Mouse (Mus musculus): ENCODE measurements at regions not wholly inside any gene's neighbourhood (a gene's known extent, or its start where the extent isn't known, plus 50 kb on each side); places are given as distances from the start of the nearest gene placed in this dataset.

DNA sequence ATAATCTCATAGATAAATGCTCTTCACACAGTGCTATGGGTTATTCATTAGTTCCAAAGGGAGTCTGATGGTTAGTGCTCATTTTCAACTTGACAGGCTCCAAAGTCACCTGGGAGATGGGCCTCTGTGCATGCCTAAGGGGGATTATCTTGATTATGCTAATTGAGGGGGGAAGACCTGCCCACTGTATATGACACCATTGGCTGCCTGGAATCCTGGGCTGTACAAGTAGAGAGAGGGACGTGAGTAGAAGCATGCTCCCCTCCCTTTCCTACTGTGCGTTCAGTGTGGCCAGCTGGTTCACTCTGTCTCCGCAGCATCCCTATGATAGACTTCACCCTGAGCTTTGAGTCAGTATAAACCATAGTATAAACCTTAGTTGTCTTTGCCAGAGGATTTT lies 300.8 kb downstream of the Gpat3 start:
- no peak for DNase-seq (ENCODE audit: low spot score)

GRCm38 (mm10) chr5:101124941-101125453 lies 279.5 kb downstream of the Gpat3 start:
- DNase-seq (ENCODE audit: low spot score) = no peak

GRCm38 (mm10) chr5:101122914-101123313 lies 277.4 kb downstream of the Gpat3 start:
- DNase-seq (ENCODE audit: low spot score) = no peak

DNA sequence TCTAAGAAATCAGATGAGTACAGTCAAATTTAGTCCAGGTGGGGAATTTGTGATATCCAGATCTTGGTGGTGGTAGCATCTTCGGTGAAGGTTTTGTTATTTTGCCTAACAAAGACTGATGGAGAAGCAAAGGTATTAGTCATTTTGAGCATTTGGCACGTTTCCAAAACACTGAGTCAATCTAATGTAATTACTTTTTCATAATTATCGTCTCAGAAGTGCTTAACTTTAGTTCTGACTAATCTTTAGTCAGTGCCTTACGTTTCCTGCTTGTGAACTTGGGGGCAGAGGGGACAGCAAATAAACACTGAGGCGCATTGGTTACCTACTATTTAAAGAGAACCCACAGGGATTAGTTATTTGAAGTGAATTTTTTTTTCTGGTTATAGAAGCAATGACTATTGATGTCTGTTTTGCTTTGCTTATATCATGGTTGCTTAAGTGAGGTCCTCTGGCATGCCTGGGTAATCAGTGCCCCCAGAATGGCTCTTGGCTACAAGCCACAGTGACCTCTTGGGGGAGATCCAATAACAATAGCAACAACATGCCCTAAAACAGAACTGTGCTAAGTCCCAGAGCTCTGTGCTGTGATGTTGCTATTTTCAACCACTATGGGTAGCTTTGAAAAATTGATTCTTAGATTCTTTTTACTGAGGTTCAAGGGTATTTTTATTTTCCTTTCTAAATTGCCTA lies 275.1 kb downstream of the Gpat3 start:
- DNase-seq (ENCODE audit: low spot score) = no peak

GRCm38 (mm10) chr5:101112151-101112769 lies 266.7 kb downstream of the Gpat3 start:
- no peak for DNase-seq (ENCODE audit: low spot score)

- DNase-seq (ENCODE audit: low spot score) = no peak
These were observed 266.1 kb downstream of the Gpat3 start for GRCm38 (mm10) chr5:101111619-101112018.

DNA sequence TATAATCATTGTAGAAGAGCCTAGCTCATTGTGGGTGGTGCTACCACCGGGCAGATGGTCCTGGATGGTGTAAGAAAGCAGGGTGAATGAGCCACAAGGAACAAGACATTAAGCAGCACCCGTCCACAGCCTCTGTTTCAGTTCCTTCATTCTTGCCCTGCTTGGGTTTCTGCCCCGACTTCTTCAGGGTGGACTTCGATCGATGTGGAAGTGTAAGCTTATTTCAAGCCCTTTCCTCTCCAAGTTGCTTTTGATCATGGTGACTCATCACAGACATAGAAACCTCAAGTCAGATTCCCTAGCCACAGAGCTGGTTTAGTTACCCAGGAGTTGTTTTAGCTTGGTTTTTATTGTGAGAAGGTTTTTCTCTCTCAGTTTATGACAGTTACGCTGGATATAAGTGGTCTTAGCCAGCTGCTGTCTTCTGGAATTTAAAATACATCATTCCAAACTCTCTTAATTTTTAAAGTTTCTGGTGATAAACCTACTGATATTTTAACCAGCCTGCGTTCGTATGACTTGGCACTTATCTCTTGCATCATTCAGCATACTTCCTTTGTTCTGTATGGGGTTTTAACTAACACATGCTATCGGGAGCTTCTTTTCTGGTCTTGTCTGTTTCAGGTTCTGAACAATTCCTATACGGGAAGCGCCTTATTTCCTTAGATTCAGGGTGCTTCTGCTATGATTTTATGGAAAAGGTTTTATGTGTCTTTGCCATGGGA lies 255.6 kb downstream of the Gpat3 start:
- DNase-seq (ENCODE audit: low spot score) = no peak

- no peak for DNase-seq (ENCODE audit: low spot score)
These were observed 245.6 kb downstream of the Gpat3 start for GRCm38 (mm10) chr5:101091027-101091598.

DNA sequence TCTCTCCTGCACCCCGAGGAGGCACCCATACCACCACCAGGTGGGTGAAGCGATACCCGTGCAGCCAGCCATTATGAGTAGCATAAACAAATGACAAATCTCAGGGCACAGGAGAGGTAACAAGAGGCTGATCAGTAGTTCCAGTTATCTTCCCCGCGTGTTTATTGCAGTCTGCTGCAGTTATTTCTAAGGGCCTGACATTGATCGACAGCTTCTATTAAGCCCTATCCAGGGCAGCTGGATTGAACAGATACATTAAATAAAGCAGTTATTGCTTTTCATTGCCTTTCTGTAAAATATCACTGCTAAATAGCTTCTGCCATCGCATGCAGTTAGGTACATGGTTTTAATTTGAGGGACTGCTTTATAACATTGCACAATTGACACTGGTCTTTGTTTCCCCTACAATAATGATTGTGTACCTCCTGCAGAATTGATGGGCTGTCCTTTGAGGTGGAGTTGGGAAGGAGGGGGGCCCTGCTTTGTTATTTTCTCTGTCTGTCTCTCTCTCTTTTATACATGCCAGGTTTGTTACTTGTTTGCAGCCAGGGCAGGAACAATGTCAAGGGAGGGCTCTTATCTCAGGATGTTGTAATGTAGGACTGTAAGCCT lies 245.0 kb downstream of the Gpat3 start:
- no peak for DNase-seq (ENCODE audit: low spot score)

- no peak for DNase-seq (ENCODE audit: low spot score)
These were observed 239.7 kb downstream of the Gpat3 start for GRCm38 (mm10) chr5:101085199-101085598.

DNA sequence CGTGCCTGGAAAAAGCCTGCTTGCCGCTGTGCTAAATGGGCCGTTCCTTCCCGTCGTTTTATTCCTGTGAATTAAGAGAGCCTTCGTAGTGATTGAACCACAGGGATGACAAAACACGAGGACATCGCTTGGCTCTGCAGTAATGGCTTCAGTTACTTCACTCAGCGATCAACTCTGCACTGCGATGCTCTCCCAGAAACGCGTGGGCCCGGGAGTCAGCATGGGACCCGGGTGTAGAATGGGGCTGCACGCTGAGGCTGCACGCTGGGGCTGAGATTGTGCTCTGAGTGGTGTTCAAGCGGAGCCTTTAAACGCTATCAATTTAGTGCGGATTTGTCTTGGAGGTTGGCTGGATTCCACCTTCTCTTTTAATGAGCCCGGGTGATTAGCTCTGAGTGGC lies 237.1 kb downstream of the Gpat3 start:
- no peak for DNase-seq (ENCODE audit: low spot score)

DNA sequence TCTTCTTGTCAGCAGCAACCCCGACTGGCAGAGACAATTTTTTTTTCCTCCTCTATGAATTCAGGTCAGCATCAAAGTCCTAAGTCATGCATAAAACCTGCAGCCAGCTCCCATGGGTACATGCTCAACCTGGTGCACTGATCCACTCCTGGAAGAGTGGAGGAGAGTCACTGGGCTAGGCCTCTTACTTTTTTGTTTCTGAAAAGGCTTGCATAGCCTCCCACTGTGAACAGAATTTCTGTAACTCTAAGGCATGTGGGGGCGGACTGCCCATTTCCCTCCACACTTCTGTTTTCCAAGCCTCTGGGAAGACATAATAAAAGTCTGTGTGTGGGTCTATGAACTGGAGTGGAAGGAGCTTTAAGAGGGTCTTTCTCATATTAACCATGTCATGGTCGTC lies 218.8 kb downstream of the Gpat3 start:
- DNase-seq (ENCODE audit: low spot score) = no peak

- DNase-seq (ENCODE audit: low spot score) = no peak
These were observed 217.7 kb downstream of the Gpat3 start for GRCm38 (mm10) chr5:101063254-101063653.

DNA sequence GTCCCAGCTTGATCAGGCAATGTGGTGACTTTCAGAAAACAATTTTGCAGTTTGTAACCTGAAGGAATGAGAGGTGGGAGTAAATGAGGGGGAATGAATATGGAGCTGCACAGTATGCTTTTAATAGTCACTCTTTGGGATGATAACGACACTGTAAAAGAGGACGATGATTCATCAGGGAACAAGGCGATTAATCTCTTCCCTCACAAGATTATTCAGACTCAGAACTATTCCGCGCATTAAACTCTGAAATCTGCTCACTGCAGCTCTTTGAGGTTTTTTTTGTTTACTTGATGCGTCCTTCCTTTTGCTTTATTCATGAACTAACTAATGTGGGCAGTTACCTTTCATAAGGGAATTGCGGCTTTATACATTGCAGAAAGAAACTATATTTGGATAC lies 206.1 kb downstream of the Gpat3 start:
- DNase-seq (ENCODE audit: low spot score) = no peak

DNA sequence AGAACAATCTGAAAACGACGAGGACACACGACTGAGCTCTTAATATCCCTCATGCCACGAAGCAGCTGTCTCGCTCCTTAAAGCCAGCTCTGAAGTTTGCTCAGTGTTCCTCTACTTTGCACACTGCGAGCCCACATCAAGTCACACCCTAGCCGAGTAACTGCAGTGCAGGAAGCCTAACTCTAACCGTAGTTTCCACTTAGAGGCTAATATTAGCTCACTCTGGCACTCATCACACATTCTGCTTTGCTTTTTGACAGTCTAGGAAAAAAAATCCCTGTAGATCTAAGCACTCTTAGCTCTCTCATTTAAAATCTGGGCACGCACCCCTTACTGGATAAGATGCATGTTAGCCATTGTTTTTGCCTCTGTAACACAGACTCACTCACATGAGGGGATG lies 195.0 kb downstream of the Gpat3 start:
- DNase-seq (ENCODE audit: low spot score) = no peak

DNA sequence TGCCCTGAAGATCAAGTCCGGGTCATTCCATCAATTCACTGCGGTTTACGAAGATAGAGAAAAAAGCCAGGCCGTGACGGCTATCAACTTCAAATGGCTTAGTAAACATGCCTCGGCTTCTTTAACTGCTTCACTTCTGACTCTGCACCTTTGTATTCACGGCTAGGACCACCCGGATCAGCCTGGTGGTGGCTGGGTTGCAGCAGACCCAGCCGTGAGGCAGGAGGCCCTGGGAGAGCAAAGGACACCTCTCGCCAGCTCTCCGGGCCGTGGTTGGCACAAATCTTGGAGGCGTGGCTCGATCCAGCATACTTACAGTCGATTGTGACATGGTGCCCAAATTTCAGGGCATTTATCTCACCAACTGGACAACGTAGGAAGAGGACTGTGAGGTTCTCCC lies 187.5 kb downstream of the Gpat3 start:
- DNase-seq (ENCODE audit: low spot score) = no peak

GRCm38 (mm10) chr5:101032147-101032900 lies 186.8 kb downstream of the Gpat3 start:
- DNase-seq (ENCODE audit: low spot score) = no peak

- no peak for DNase-seq (ENCODE audit: low spot score)
These were observed 179.3 kb downstream of the Gpat3 start for GRCm38 (mm10) chr5:101024796-101025195.

DNA sequence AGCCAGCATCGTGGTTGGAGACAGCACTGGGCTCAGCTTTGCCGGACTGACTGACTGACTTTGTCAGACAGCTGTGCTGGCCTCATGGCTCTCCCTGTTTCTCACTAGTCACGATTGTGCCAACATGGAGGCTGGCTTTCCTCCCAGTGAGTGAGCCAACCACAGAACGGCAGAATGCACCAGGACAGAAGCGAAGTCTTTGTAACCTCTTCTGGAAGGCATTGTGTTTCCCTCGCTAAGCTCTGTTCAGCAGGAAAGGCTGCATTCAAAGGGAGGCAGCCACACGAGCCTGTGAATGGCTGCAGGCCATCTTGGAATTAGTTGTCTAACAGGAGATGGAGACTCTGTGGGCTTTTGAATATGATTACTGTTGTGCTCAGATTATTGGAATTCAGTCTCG lies 178.3 kb downstream of the Gpat3 start:
- no peak for DNase-seq (ENCODE audit: low spot score)

DNA sequence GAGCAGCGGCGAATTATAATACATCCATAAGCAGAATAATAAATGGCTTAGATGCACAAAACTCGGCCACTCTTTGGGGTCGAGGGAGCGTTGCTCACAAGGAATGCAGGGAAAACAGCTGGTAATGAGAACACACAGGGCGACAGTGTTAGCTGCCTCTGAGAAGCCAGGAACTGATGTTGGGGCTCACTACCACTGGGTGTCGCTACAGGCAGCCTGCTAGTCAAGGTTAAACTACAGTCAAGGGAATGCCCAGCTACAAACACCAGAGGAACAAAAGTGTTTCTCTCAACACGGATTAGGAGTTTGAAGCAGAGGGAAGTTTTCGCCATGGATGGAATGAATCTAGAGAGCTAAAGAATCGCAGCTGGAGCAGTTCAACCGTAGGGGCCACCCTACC lies 175.3 kb downstream of the Gpat3 start:
- DNase-seq (ENCODE audit: low spot score) = peak; percentile 9

DNA sequence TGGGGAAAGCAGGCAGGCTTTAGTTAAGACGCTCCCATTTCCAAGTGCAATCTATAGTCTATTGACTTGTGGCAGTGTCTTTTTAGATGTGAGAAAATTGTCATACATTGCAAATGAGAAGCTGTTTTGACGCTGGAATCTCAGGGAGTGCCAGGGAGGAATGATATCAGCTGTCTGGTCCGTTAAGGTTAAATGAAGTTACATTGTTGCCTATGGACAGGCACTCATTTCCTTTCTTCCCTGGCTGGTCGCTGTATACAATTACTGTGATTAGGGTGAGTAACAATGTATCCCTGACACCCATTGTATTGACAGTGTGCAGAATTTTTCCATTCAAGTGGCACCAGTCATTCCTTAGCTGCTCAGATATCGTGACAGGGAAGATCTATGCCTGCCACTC lies 168.3 kb downstream of the Gpat3 start:
- no peak for DNase-seq (ENCODE audit: low spot score)

All from gastrocnemius, adult 18-20 months (tissue).